Mouse (Mus musculus): Measurements from ENCODE around the gene Dgcr6. TPM values are rescaled to one million over a fixed set of nuclear protein-coding genes. Genes with fewer than 3 reads are reported as not detected.

Gene Dgcr6
- polyA plus RNA-seq (2017; shearing (Covaris generic)) = 7.5 TPM

DNA sequence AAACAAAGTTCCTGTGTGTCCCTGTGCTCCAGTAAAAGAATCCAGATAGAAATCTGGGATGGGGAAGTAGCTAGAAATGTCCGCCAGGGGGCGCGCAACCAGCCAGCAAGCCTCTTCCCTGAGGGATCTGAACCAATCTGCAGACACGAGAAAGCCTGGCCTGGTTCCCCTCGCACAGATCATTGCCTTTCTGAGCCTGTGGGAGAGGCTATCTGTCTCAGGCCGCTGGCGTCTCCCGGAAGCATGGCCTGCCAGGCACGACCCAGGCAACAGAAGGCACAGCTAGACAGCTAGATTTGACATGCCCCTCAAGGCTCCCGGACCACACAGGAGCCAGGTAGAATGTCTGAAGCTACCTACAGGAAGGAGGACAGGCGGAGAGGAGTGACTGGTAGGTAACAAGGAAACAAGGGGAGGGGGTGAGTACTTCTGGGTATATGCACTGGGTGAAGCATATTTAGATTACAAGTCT is at the start of gene Dgcr6:
Gene Dgcr6 (plus strand): TSS at position 130 of the 472 bp plus-strand sequence.

Other genes starting within 250 kb of the Dgcr6 start
- not detected for gene B830017H08Rik, start 219.7 kb upstream of the Dgcr6 start, polyA plus RNA-seq (2017; shearing (Covaris generic))
- gene Car15, start 214.5 kb upstream of the Dgcr6 start, polyA plus RNA-seq (2017; shearing (Covaris generic)) = 3.7 TPM
- 0.98 TPM for gene Gm20518, start 161.2 kb upstream of the Dgcr6 start, polyA plus RNA-seq (2017; shearing (Covaris generic))
- not detected for gene Tssk1, start 158.6 kb upstream of the Dgcr6 start, polyA plus RNA-seq (2017; shearing (Covaris generic))
- 59.7 TPM for gene Dgcr2, start 154.3 kb upstream of the Dgcr6 start, polyA plus RNA-seq (2017; shearing (Covaris generic))
- 0.25 TPM for gene Tssk2, start 154.2 kb upstream of the Dgcr6 start, polyA plus RNA-seq (2017; shearing (Covaris generic))
- 82.3 TPM for gene Ess2, start 141.5 kb upstream of the Dgcr6 start, polyA plus RNA-seq (2017; shearing (Covaris generic))
- gene Gsc2, start 137.8 kb upstream of the Dgcr6 start, polyA plus RNA-seq (2017; shearing (Covaris generic)) = not detected
- 25.6 TPM for gene Slc25a1, start 124.6 kb upstream of the Dgcr6 start, polyA plus RNA-seq (2017; shearing (Covaris generic))
- not detected for gene Vpreb2, start 72.4 kb upstream of the Dgcr6 start, polyA plus RNA-seq (2017; shearing (Covaris generic))
- gene Prodh, start 37.3 kb downstream of the Dgcr6 start, polyA plus RNA-seq (2017; shearing (Covaris generic)) = 2.2 TPM
- gene Rtn4r, start 74.8 kb downstream of the Dgcr6 start, polyA plus RNA-seq (2017; shearing (Covaris generic)) = 0.17 TPM
- gene Ccdc188, start 165.0 kb downstream of the Dgcr6 start, polyA plus RNA-seq (2017; shearing (Covaris generic)) = not detected
- 14.8 TPM for gene Zdhhc8, start 182.3 kb downstream of the Dgcr6 start, polyA plus RNA-seq (2017; shearing (Covaris generic))
- 121 TPM for gene Trmt2a, start 195.8 kb downstream of the Dgcr6 start, polyA plus RNA-seq (2017; shearing (Covaris generic))
- 159 TPM for gene Ranbp1, start 195.9 kb downstream of the Dgcr6 start, polyA plus RNA-seq (2017; shearing (Covaris generic))
- gene Gm49776, start 205.5 kb downstream of the Dgcr6 start, polyA plus RNA-seq (2017; shearing (Covaris generic)) = not detected
- 13.0 TPM for gene Dgcr8, start 236.4 kb downstream of the Dgcr6 start, polyA plus RNA-seq (2017; shearing (Covaris generic))

All from naive thymus-derived CD4-positive, alpha-beta T cell, adult 5 months (primary cell).